Mouse (Mus musculus) intestine, postnatal 0 days (tissue): ENCODE measurements at regions not wholly inside any gene's neighbourhood (a gene's known extent, or its start where the extent isn't known, plus 50 kb on each side); places are given as distances from the start of the nearest gene placed in this dataset.

Experiments used
- ATAC-seq: fragments of 200-750 bp; cut with Nextera tagmentation; 2 replicates; pipeline ENCODE4 v1.8.0; 2017; ENCODE audit warnings: mild to moderate bottlenecking, moderate TSS enrichment, moderate library complexity
- H3K27ac ChIP-seq: fragments of 300-500 bp; sonication (generic); 2 replicates; pipeline ENCODE4 v1.5.1; 2014; ENCODE audit warnings: mild to moderate bottlenecking, low read depth, low read length, moderate library complexity
- H3K27me3 ChIP-seq: fragments of 300-500 bp; sonication (generic); replicated peaks from 2 replicates; pipeline ENCODE4 v1.6.1; 2014; ENCODE audit warnings: low read length, mixed read lengths; ENCODE audit not compliant: control insufficient read depth, insufficient read depth
- H3K36me3 ChIP-seq: fragments of 300-500 bp; sonication (generic); 2 replicates; pipeline ENCODE4 v1.6.1; 2014; ENCODE audit warnings: mild to moderate bottlenecking, moderate library complexity; ENCODE audit not compliant: control insufficient read depth, insufficient read depth
- H3K4me1 ChIP-seq: fragments of 300-500 bp; sonication (generic); replicated peaks from 2 replicates; pipeline ENCODE4 v1.6.1; 2014; ENCODE audit warnings: antibody characterized with exemption, low read length, mixed read lengths; ENCODE audit not compliant: control insufficient read depth, insufficient read depth
- H3K4me2 ChIP-seq: fragments of 300-500 bp; sonication (generic); replicated peaks from 2 replicates; pipeline ENCODE4 v1.6.1; 2014; ENCODE audit warnings: low read depth, mild to moderate bottlenecking, moderate library complexity
- H3K4me3 ChIP-seq: fragments of 300-500 bp; sonication (generic); 2 replicates; pipeline ENCODE4 v1.5.1; 2014; ENCODE audit warnings: low read depth, low read length
- H3K9ac ChIP-seq: fragments of 300-500 bp; sonication (generic); 2 replicates; pipeline ENCODE4 v1.6.1; 2014; ENCODE audit warnings: mild to moderate bottlenecking, low read depth, low read length
- H3K9me3 ChIP-seq: fragments of 300-500 bp; sonication (generic); 2 replicates; pipeline ENCODE4 v1.6.1; 2016; ENCODE audit warnings: mixed run types; ENCODE audit not compliant: control insufficient read depth
- CTCF ChIP-seq: sonication (generic); IDR thresholded peaks from 2 replicates; pipeline ENCODE4 v1.5.1; 2016; ENCODE audit warnings: low read depth, mild to moderate bottlenecking, control low read depth, antibody characterized with exemption, moderate library complexity
- WGBS: fragments of 180-500 bp; shearing (Covaris S2); extraction: QIAGEN DNeasy Blood & Tissue Kit; methylation state at CpG from one replicate; pipeline ENCODE4 v1.1.7; 2014; 5-methylcytosine and 5-hydroxymethylcytosine counted together

DNA sequence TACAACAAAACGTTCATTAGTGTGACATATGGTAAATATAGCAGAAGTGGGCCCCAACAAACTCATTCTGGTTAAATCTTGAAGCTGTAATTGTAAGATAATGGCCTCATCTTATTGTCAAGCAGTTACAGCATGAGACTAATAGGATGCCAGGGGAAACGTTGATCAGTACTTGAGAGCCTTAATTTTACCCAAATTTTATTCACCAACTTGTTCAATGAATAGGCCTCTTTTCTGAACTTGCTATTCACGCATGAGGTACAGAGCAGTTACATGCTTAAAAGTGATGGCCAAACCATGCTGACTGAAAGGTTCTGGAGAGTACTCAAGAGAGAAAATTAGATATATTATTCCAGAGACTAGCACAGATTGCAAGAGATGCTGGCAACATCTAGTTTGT lies 361.2 kb upstream of the Plscr5 start:
- no peak for TF ChIP-seq CTCF
- no peak overlapping the region for H3K27ac ChIP-seq
- no peak overlapping the region for H3K9ac ChIP-seq
- H3K9me3 ChIP-seq = no peaks in the 10 kb centered on the region
- no peaks in the 10 kb centered on the region for H3K36me3 ChIP-seq
- H3K4me2 ChIP-seq = no peak overlapping the region
- 58% methylated on average over 3 of the region's 3 CpGs for WGBS
- no peaks in the 10 kb centered on the region for H3K27me3 ChIP-seq
- no peak overlapping the region for H3K4me3 ChIP-seq
- no peak for ATAC-seq
- no peaks in the 10 kb centered on the region for H3K4me1 ChIP-seq

DNA sequence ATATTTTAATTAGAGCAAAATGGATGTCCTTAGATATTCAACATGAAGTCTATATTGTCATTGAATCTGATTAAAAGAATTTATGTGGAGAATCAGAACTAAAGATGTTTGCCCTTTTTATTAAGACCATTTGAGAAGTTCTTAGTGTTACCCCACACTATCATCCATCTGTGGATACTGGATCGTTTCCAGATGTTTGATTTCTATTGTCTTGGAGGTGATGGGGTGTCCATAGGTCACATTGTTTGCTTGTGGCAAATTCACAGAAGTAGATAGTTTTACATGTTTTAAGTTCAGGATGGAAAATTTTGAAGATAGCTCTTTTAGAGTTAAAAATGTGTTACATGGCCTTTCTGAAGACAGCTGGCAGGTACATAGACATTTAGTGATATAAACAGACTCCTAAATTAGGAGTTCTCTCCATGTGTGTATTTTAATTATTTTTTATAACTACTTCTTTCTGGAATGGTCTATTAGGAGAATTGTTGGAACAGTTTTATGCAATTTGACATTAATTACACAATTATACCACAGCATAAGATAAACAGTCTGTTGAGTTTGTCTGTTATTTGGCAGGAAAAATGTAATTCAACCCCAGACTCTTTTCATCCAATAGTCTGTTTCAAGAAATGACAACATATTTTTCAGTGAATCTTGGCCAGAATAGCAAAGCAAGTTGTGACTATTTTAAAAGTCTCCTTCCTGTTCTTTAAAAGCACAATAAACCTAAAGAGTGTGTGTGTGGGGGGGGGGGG lies 368.8 kb upstream of the Plscr5 start:
- Histone ChIP-seq H3K27me3 (no peaks in the 10 kb centered on the region), H3K9ac (no peak overlapping the region), H3K4me1 (no peaks in the 10 kb centered on the region), H3K4me3 (no peak overlapping the region), H3K36me3 (no peaks in the 10 kb centered on the region), H3K4me2 (no peak overlapping the region), H3K27ac (no peak overlapping the region), H3K9me3 (no peaks in the 10 kb centered on the region)
- WGBS = 70% methylated on average over 1 of the region's 1 CpGs
- no peak for ATAC-seq
- TF ChIP-seq CTCF = no peak

DNA sequence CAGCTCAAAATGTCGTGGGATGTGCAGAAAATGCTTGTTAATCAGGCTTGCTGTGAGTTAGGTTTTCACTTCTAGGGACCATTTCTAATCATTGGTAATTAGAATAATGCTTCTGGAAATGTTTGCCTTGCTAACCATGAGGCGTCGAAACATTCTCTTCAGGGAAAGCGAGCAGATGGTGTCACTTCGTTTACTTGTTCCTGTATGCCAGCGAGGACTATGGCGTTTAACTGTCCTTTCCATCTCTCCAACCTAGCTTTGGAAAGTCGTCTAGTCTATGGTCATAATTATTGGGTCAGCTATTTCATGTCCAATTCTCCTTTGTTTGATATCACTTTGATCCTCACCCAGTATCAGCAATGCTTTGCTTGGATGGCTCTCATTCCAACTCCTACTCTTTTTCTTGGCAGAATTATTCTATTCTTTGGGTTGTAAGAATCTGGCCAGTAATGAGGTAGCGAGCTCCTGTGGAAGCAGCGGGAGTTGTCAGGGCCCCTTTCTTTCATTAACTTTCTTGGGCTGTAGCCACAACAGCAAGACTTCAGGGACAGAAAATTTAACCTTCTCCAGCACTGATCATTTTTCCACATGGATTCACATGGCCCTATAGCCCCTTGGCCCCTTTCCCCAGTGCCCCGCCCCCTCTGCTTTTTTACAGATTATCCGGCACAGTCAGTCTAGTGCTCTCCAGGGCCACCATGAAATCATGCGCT lies 374.0 kb upstream of the Plscr5 start:
- no peak overlapping the region for H3K4me3 ChIP-seq
- WGBS = 78% methylated on average over 13 of the region's 13 CpGs

DNA sequence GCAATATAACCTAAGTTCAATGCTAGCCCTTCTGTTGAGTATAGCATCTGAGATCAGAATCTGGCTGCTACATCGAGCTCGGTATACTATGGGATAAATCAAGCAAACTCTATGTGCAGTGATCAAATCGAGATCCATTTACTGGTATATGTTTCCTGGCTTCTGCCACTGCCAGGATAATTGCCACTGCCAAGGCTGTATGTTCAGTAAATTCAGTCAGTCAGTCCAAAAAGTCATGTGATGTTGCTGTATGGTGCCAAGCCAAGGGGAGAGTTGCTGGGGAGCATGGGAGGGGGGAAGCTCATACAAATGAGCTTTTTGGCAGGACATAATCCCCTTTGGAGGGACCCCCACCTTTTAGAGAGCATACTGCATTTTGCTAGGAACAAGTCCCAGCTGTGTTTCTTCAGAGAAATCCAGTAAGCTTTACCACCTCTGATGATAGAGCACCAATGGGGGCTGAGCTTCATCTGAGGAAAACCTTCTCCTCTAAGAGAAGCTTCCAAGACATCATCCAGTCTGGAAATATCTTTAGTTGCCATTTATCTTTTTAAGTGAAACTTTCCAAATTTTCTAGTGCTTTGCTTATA lies 389.3 kb upstream of the Plscr5 start:
- Histone ChIP-seq H3K4me1 (no peaks in the 10 kb centered on the region), H3K36me3 (no peaks in the 10 kb centered on the region), H3K9me3 (no peaks in the 10 kb centered on the region), H3K9ac (no peak overlapping the region), H3K4me3 (no peak overlapping the region), H3K27me3 (no peaks in the 10 kb centered on the region), H3K4me2 (no peak overlapping the region), H3K27ac (no peak overlapping the region)
- TF ChIP-seq CTCF = no peak
- ATAC-seq = no peak
- WGBS = 70% methylated on average over 3 of the region's 3 CpGs

More for the DNA sequence above, 374.0 kb upstream of the Plscr5 start:
- Histone ChIP-seq H3K9ac (no peak overlapping the region), H3K36me3 (no peaks in the 10 kb centered on the region), H3K9me3 (no peaks in the 10 kb centered on the region), H3K4me2 (no peak overlapping the region), H3K27ac (no peak overlapping the region), H3K27me3 (no peaks in the 10 kb centered on the region), H3K4me1 (no peaks in the 10 kb centered on the region)
- ATAC-seq = no peak
- no peak for TF ChIP-seq CTCF

DNA sequence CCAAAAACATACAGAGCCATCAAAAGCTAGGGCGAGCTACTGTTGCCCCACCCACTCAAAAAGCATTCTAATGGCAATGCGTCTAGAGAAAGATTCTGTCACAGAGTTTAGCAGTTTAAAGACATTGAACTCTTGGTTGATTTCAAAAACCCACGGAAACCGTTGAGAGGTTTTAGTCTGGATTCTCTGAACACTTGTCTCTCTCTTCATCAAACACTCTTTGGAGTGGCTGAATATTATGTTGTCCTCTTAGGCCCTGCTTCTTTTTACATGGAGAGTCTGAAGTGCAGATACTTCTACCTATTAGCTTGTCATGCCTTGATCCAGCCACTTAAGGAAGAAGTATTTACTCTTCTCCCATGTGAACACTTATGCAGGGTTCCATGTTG lies 393.9 kb upstream of the Plscr5 start:
- H3K4me2 ChIP-seq = no peak overlapping the region
- no peak overlapping the region for H3K9ac ChIP-seq
- H3K4me1 ChIP-seq = no peaks in the 10 kb centered on the region
- H3K27ac ChIP-seq = no peak overlapping the region
- 84% methylated on average over 4 of the region's 4 CpGs for WGBS
- H3K36me3 ChIP-seq = no peaks in the 10 kb centered on the region
- H3K27me3 ChIP-seq = no peaks in the 10 kb centered on the region
- H3K9me3 ChIP-seq = no peaks in the 10 kb centered on the region
- no peak for TF ChIP-seq CTCF
- ATAC-seq = no peak
- H3K4me3 ChIP-seq = no peak overlapping the region

DNA sequence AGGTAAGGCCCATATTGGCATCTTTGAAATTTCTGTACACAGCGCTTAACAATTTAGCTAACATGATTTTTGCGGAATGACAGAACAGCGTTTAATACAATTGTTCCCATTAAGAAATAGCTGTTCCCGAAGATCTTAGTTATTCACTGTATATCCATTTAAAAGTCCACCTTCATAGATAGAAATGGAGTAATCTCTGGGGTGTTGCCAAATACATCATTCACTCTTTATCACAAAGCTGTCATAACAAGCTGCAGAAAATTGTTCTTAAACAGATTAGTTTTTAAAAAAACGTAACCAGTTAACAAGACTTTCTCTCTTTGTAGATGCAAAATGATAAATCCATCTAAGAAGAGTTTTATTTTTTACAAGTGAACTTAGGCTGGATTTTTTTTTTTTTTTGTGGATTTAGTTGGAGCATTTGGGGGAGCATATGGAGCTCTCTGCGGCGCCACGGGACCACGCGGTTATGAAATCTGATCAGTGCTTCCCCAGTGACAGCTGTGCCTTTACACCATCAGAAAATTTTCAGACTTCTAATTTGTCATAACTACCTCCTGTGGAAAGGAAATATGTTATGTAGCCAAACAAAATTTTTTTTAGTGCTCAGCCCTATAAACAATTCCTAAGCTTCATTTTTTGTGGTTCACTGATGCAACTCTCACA lies 394.4 kb upstream of the Plscr5 start:
- Histone ChIP-seq H3K4me2 (no peak overlapping the region), H3K9ac (no peak overlapping the region), H3K27me3 (no peaks in the 10 kb centered on the region), H3K27ac (no peak overlapping the region), H3K9me3 (no peaks in the 10 kb centered on the region), H3K36me3 (no peaks in the 10 kb centered on the region), H3K4me3 (no peak overlapping the region), H3K4me1 (no peaks in the 10 kb centered on the region)
- no peak for TF ChIP-seq CTCF
- no peak for ATAC-seq
- 88% methylated on average over 10 of the region's 10 CpGs for WGBS
